Mouse (Mus musculus) kidney, postnatal 4 days (tissue): ENCODE measurements around the gene Ndufa6.
"Not testable (repeated sequence)": the region's sequence is repeated elsewhere in the genome, so short reads cannot be mapped to it uniquely, and the experiment has no call there.

ENCODE experiments used
- DNase-seq, 2 experiments: peaks; one replicate each; pipeline ENCODE4 v3.0.0; 2021; ENCODE audit warnings: mixed read lengths in 2 of 2

Gene Ndufa6

DNA sequence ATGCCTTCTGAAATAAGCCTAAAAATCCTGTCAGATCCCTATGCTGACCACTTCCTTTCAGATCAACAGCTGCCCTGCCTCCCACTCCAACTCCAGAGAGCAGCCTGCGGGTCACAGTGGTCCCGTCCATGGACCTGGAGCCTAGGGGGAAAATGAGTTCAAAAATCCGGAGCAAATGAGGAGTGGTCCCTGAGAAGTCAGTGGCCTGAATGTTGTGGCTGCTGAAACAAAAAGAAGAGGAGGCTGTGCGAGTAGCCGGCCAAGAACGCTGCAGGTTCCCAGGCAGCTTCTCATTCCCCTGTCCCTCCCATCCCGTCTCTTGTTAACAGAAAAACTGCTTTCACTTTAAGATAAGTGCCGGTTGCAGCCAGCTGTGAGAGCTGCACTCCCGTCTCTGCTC is 10.4 kb upstream of the Ndufa6 start:
- DNase-seq, result peak in 1 of 2 experiments; percentile 11

DNA sequence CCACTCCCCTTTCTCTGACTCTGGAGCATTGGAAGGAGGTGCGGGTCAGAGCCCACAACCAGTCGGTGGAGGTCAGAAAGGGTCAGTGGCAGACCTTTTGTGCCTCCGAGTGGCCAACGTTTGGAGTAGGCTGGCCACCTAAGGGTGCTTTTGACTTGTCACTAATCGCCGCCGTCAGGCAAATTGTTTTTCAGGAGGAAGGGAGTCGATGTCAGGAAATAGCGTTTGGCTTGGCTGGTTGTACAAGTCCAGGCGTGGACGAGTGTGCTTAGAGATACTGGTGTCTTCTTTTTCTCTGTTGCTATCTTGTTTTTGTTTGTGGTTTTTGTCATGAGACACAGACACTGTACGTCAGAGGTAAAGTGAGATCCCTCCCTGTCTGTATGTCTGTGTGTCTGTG is 9.7 kb upstream of the Ndufa6 start:
- not testable (repeated sequence) for DNase-seq

DNA sequence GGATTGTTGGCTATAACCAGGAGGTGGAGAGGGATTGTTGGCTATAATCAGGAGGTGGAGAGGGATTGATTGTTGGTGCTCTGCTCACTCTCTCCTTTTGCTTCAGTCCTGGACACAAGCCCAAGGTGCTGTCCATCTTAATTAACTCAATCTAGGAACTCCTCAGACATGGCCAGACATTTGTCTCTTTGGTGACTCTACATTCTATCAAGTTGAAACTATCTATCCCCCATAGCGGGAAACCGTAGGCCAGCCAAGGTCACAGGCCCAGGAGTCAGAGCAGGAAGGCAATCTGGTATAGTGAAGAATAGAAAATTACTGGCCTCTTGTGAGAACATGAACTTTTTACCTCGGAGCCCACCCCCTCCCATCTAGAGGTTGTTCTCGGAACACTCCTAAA is 8.1 kb upstream of the Ndufa6 start:
- DNase-seq, result peak in 1 of 2 experiments; percentile 46

DNA sequence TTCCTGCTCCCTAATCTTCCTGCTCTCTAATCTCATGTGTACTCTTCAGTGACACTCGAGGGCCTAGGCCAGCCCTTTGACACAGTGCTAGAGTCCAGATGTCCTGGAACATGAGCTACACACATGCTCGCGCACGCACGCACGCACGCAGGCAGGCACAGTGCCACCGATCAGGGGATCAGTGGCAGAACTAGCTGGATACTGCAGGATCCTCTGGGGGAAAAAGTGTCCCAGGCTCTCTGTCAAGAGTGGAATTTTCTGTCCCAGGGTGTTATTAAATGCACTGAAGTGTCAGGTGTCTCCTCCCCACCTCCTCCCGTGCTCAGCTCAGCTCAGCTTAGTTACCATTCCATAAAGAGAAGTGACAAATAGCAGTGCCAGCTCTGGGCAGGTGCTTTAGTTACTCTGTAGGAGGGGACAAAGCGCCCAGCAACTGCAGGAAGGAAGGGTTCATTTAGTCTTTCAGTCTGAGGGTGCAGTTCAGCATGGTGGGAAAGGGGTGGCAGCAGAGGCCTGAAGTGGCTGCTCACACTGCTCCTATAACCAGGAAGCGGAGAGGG is 7.4 kb upstream of the Ndufa6 start:
- DNase-seq, result peak; percentile 7 to 66

DNA sequence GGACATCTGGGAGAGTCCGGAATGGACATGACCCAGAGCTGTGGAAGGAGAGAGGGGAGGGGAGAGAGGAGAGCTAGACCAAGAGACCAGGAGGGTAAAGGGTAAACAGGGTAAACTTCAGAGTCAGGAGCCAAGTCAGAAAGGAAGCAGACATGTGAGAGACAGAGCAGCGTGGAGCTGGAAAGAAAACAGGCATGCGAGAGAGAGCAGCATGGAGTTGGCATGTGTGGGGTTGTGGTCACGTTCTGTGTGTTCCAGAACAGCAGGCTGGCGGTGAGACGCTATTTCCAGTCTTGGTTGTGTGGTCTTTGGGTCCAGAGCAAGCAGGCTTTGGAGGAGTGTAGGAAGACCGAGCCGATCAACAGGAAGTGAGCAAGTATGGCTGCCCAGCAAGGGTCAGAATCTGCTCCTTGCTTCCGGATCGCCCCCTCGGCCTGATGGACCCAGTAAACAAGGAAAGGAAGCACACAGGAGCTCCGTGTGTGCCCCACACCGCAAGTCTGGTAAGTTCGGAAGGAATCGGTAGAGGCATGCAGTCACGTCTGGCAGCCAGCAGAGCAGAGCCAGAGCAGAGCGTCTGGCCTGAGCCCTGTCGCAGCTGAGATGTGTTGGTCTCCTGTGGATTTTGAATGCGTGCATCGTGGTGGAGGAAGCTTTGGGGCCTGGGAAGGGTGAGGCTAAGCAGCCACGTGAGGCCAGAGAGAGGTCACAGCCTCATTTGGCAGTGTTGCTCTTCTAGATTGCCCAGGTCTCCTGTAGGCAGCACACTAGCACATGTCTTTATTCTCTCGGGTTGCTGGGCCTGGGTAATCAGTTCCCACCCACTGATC is 4.5 kb upstream of the Ndufa6 start:
- peak in 1 of 2 experiments; percentile 57 for DNase-seq

DNA sequence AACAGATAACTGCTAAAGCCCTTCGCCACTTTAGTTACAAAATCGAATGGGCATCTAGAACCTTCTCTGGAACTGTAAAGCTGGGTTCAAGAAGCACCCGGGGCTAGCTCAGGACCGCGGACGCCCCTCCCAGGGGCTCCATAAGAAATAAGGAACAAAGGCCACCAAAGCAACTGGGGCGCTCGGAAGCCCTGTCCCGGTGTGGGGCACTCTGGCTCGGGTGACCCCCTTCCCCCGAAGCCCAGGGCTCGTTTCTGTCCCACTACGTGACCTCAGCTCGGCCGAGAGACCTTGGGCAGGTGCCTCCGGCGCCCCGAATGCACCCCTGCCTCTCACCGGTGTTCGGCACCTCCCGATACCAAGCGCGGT is 393 bp downstream of the Ndufa6 start:
- no peak for DNase-seq

DNA sequence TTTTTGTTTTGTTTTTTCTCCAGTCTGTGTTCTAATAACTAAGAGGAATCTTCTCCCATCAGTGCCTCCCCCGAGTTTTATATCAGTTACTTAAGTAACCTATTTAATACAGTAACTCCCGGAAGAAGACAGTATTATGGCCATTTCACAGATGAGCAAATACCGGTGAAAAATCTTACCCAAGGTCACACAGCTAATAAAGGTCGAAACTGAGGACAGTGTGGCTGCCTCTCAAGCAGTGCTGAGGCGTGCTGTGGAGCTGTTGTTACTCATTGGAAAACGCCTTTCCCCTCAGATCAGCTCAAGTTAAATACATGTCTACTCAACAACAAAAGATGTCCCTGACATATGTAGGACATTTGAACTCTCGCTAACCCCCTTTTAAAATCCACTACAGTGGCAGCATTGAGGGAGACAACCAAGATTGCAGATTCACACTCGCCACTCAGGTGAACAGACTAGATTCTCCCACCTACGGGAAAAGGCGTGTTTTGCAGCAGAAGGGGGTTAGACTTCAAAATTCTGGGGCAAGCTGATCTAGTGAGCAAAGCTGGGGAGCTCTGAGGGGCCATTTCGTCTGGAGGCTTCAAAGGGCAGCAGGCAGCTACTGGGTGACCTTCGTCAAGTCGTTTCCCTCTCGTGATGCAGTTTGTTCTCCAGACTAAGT is 911 bp downstream of the Ndufa6 start:
- no peak for DNase-seq

DNA sequence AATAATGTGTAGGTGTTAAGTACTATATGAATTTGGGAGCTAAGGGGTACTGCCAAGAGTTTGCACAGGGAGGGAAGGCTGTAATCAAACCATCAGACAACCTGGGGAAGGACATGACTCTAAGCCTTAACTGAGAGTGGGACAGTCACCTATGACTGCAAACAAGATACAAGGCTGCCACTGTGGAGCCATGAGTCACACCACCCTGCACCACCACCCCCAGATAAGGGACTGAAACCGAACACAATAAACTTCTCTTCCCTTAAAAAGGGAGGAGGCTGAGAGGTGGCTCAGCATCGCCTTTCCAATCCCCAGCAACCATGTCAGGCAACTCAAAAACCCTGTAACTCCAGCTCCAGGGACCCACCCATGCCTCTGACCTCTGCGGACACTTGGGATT is 2.6 kb downstream of the Ndufa6 start:
- no peak for DNase-seq

DNA sequence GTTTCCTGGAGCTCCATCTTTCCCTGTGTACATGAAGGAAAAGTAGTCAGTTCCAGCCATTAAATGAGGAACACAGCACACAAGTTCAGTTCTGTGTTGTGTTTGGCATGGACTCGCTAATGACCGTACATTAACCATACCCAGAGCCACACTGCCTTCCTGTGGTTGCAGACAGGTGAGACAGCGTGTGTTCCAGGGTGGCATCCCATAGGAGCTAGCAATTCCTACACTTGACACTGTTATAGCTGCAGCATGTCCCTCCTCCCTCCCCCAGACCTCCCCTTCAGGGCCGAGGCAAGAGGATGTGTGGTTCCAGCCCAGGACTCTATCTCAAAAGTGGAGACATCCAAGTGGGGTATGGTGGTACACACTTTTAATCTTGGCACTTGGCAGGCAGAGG is 3.8 kb downstream of the Ndufa6 start:
- DNase-seq, result no peak

DNA sequence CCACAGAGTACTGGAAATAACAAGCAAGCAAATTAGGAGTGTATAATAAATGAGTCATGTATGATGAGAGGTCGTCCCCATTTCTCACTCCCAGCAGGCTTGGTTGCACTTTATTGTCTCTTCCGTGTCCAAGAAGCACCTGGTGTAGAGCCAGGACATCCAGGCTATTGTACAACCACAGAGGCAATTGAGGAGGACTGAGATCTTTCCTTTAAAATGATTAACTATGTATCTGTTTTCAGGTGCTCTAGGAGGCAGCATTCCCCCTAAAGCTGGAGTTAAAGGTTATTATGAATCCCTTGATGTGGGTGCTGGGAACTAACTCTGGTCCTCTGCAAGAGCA is 5.2 kb downstream of the Ndufa6 start:
- no peak for DNase-seq

DNA sequence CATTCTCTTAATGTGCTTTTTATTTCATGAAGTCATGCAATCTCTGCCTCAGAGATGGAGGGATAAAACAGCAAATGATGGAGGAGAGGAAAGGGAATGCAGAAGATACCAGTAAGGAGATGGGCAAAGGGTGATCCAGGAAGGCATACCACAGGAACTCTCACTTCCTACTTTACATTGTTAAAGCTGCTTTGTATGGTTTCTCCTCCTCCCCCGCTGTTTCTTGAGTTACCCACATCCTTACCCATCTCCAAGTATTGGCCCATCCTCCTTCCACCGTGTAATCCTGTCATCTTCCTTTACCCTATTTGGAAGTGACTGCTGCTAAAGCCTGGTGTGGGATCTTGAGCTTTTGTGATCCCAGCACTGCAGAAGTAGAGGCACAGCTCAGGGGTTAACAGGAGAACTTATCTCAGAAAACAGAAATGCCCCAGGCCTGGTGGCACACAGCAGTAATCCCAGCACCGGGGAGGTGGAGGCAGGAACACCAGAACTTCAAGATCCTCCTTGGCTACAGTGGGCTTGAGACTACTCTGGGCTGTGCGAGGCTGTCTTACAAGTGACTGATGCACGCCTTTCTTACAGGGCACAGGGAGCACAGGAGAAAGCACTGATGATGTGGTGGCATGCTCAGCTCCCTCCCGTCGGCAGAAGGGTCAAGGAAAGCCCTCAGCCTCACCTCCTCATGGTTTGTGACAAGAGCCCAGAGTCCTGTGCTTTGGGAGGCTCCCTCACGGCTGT is 5.7 kb downstream of the Ndufa6 start:
- DNase-seq, result no peak

DNA sequence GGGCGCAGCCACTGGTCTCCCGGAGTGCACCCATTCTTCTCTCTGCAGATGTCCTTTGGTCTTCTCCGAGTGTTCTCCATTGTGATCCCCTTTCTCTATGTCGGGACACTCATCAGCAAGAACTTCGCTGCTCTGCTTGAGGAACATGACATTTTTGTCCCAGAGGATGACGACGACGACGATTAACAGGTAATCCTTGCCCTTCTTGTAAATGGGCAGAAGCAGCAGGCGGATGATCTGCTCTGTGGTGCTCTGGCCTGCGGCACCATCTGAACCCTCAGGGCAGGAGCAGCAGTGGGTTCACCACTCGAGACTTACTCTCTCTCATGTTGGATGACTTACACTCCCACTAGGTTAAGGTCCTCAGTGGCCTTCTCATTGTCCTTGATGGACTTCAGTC is 6.3 kb downstream of the Ndufa6 start:
- DNase-seq, result no peak

DNA sequence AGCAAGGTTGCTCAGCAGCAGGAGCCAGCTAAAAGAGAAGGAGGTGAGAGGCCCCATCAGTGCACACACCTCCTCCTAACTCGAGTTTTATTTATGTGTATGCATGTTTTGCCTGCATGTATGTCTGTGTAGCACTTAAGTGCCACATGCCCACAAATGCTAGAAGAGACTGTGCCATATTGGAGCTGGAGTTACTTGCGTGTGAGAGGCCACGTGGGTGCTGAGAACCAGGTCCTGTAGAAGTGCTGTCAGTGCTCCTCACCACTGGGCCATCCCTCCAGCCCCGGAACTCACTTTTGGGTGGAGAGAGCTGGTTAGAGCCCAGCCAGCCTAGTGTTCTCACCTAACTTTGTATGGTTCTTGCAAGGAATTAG is 6.8 kb downstream of the Ndufa6 start:
- no peak for DNase-seq

DNA sequence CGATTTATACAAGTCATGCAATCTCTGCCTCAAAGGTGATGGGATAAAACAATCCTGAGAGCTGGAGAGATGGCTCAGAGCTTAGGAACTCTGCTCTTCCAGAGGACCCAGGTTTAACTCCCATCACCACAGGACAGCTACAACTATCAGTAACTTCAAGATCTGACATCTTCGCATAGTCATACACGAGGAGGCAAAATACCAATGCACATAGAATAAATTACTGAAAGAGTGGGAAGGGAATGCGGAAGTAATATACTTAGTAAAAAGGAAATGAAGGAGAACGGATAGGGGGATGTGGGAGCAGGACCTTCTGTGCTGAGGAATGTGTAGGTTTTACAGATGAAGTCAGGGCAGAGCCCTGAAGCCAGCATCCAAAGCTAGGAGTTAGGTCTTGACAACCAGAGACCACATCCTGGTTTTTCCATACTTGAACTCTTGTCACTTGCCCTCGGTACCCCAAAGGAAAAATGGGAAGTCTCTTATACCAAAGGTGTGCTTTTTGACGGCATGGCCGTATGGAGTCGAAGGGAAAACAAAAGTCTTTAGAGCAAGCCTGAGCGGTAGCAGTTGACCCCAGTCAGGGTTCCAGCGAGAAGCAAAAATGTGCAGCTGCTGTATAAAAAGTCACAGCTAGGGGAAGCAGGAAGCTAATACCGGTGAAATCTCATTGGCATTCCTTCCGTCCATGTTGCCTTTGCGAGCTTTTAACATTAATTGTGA is 7.4 kb downstream of the Ndufa6 start:
- DNase-seq, result peak in 1 of 2 experiments; percentile 33

DNA sequence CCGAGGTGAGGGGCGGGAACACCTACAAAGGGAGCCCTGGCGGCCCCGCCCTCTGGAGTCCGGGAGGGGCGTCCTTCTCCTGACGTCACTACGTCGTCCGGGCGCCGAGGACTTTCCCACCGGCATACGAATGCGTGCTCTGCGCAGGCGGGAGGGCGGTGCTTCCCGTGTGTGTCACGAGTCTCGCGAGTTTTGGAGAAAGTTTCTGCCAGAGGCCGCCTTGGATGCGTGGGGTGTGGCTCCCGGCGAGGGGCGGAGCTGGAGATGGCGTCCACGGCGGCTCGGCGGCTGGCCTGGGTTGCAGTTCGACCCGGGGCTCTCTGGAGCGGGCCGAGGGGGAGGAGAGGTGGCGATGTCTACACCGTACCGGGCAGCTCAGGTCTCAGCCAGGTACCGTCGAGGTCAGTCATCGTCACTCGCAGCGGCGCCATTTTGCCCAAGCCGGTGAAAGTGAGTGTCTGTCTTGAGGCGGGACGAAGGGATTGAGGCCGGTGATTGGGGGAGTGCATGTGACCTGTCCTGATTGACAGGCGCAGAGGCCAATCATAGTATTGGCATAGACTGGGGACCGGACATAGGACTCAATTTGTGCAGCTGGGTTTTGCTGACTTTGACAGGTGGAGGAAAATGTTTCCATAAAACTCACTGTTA is 8.2 kb downstream of the Ndufa6 start:
- DNase-seq, result peak; percentile 96 to 99

DNA sequence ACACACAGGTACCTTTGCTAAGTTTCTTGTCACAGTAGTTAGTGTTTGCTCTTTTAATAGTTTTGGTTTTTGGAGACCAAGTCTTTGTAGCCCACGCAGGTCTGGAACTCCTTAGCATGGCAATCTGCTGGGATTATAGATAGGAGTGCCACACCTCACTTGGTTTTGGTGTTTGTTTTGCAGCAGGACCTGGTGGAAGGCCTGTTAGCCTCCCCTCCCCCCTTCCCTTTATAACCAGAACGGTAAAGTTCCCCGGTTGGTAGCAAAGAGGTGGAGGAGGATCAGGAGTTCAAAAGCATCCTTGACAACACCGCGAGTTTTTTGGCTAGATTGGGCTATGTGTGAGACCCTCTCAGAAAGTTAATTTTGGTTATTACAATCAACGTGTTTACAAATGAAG is 9.2 kb downstream of the Ndufa6 start:
- no peak for DNase-seq

DNA sequence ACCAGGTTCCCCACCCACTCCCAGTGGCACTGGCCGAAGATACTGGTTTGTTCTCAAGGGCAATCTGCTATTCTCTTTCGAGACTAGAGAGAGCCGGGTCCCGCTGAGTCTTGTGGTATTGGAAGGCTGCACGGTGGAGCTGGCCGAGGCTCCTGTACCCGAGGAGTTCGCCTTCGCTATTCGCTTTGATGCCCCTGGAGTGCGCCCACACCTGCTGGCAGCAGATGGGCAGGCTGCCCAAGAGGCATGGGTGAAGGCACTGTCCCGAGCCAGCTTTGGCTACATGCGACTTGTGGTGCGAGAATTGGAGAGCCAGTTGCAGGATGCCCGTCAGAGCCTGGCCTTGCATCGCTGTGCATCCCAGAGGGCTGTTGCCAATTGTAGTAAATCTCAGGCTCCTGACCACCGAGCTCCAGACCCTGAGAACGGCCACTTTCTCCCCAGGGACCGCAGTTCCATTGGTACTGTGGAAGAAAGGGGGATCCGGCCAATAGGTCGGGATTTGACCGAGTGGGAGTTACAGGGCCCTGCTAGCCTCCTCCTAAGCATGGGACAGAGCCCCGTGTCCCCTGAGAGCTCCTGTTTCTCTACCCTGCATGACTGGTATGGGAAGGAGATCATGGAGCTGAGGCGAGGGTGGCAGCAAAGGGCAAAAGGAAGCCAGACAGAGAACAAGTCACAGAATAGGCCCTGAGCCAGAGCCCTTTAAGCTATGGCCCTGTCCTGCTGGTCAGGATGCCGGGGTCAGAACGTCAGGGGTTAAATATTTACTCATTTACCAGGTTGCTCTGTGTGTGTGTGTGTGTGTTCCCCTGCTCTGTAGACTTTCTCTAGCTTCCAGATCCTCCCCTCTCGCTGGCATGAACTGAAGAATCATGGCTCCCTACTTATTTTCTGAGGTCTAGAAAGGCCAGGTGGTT is 10.5 kb downstream of the Ndufa6 start:
- DNase-seq, result peak in 1 of 2 experiments; percentile 56

DNA sequence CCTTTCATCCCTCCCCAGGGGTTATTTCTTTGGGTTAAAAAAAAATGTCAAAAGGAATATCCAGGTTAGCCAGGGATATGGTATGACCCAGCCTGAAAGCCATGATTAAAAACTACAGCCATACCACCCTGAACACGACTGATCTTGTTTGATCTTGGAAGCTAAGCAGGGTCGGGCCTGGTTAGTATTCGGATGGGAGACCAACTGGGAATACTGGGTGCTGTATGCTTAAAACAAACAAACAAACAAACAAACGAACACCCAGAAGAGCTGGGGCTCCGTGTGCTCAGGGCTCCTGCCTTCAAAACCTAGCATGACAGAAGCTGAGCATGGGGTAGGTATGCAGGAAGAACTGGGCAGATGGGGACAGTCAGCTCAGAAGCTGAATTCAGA is 11.6 kb downstream of the Ndufa6 start:
- no peak for DNase-seq

DNA sequence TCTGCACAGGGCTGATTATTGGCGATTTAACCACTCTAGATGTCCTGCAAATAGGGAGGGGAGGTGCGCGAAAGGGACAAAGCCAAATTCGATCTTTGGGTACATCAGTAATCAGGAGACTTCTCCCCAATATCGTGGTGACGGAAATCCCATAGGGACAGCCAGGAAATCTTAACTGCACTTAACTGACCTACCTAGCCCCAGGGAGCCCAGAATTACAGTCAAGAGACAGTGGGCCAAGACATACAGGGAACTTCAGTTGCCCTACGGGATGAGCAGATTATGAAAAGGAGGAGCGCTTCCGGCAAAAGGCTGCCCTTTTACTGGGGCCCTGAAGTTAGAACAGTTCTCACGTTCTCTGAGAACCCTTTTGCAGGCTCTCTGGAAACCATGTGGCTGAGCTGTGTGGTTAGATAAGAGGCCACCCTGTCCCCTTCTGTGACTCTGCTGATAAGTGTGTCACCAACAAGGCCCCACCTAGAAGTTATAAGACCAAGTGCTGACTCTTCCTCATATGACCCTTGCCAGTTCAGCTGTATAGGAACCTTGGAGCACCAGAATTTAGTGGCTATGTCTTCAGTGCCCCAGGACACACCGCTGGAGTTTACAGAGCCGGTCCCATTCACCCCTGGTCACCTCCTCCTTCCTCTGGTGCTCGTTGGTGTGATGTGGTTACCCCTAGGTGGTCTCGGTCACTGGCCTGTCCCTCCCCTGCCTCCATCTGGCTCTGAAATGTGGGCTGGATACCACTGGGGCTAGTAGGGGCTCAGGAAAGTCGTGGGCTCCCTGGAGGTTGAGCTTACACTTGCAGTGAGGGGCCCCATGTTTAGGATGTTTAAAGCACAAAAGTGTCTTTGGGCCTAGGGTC is 12.2 kb downstream of the Ndufa6 start:
- DNase-seq, result no peak

DNA sequence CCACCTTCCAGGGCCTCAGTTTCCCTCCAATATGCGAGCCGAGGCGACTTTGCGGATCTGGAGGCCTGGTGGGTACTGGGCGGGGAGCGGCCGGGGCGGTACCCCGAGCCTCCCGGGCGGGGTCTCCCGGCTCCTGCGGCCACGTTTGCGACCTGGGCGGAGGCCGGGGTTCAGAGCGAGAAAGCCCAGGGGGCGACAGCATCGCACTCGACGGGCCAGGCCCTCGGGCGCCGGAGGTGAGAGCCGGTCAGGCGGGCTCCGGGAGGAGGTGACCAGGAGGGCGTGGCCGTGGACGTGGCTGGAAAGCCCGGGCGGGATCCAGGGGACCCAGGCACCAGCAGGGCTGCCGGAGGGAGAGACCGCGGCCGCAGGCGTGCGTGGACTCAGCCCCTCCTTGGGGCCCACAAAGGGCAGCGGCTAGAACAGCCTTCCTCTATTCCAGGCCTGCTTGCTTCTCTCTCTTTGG is 13.1 kb downstream of the Ndufa6 start:
- DNase-seq, result peak; percentile 75 to 83
